10 mouse cellular contexts compared by ENCODE assay signal in genomic region chr3:146766701-146767181, GRCm38 (mm10). TPM values are rescaled to one million over a fixed set of nuclear protein-coding genes. Genes with fewer than 3 reads are reported as not detected.
DNase-seq lines count a peak whose midpoint lies in the region; ATAC-seq and TF ChIP-seq lines count a peak whose summit lies in the region.
"Had no signal": no experiment of that assay in that cellular context is flagged by ENCODE, and none has a peak within 500 bp of the region (broad histone marks: within the 10 kb centered on the region; RNA-seq: fewer than 3 reads in every experiment).

No protein-coding gene starts in this region.

- peak; percentile 31; the same call in 1 of the 2 replicates for ATAC-seq in intestine, postnatal 0 days
- ATAC-seq in erythroblast, adult 5-6 weeks (replicated peaks; ENCODE audit: low FRiP score, poor library complexity, severe bottlenecking): no peak
- no peak for ATAC-seq in CD4-positive, CD25-positive, alpha-beta regulatory T cell, adult 4 months

- no peaks in the 10 kb centered on the region for H3K9me3 ChIP-seq in intestine, postnatal 0 days (ENCODE audit: control insufficient read depth)

- peak in 1 of 2 experiments; percentile 24 for DNase-seq in layer of hippocampus, adult 2 months (ENCODE audit: low spot score in 2 of 2)
- DNase-seq in layer of hippocampus, postnatal 25 days (ENCODE audit: extremely low spot score in 1 of 2, low spot score in 1 of 2): no peak
- DNase-seq in MN1 (ENCODE audit: low spot score): peak; percentile 38
- DNase-seq in kidney, postnatal 25 days: no peak
- DNase-seq: lung, postnatal 10 days; thymus, postnatal 14 days had no signal

- no peak overlapping the region for H3K4me2 ChIP-seq in intestine, postnatal 0 days (replicated peaks; ENCODE audit: low read depth)

- peak overlapping the region; percentile 61 for H3K4me3 ChIP-seq in layer of hippocampus, adult 2 months
- no peak overlapping the region for H3K4me3 ChIP-seq in bone marrow macrophage, adult 2 months (ENCODE audit: insufficient read depth, low read length)
- H3K4me3 ChIP-seq in intestine, postnatal 0 days (ENCODE audit: low read depth, low read length): no peak overlapping the region

- no peaks in the 10 kb centered on the region for H3K27me3 ChIP-seq in intestine, postnatal 0 days (replicated peaks; ENCODE audit: control insufficient read depth, insufficient read depth, low read length)

- no peak for TF ChIP-seq CTCF in layer of hippocampus, adult 2 months (conservative IDR thresholded peaks at IDR 0.05)
- no peak for TF ChIP-seq CTCF in bone marrow macrophage, adult 2 months (IDR thresholded peaks at IDR 0.05; ENCODE audit: low read depth, low read length)
- no peak for TF ChIP-seq CTCF in intestine, postnatal 0 days (IDR thresholded peaks at IDR 0.05; ENCODE audit: low read depth)

- H3K9ac ChIP-seq in intestine, postnatal 0 days (ENCODE audit: low read depth, low read length): no peak overlapping the region

- peaks cover 16% of the 10 kb centered on the region for H3K4me1 ChIP-seq in bone marrow macrophage, adult 2 months (ENCODE audit: control insufficient read depth, insufficient read depth, low read length)
- H3K4me1 ChIP-seq in intestine, postnatal 0 days (replicated peaks; ENCODE audit: control insufficient read depth, insufficient read depth, low read length): no peaks in the 10 kb centered on the region

- no peak for TF ChIP-seq POLR2A in bone marrow macrophage, adult 2 months (IDR thresholded peaks at IDR 0.05; ENCODE audit: borderline replicate concordance, low read depth, low read length)

- 55% methylated on average over 8 of the region's 8 CpGs for WGBS in intestine, postnatal 0 days

- H3K27ac ChIP-seq in layer of hippocampus, adult 2 months: peak overlapping the region; percentile 94
- H3K27ac ChIP-seq in bone marrow macrophage, adult 2 months (ENCODE audit: insufficient read depth, low read depth, low read length): peak overlapping the region; percentile 5
- H3K27ac ChIP-seq in intestine, postnatal 0 days (ENCODE audit: low read depth, low read length): no peak overlapping the region

- H3K36me3 ChIP-seq in intestine, postnatal 0 days (ENCODE audit: control insufficient read depth, insufficient read depth): no peaks in the 10 kb centered on the region

RNA-seq across cellular contexts. Expression of gene Prkacb, which starts 46.0 kb away (rescaled TPM):
- 100 to 1,000 TPM; 244 to 252 TPM for total RNA-seq in layer of hippocampus, adult 2 months (2021)
- 100 to 1,000 TPM; 234 to 269 TPM for total RNA-seq in layer of hippocampus, postnatal 25 days (2021)
- 107 and 120 TPM in 2 replicates for polyA plus RNA-seq in bone marrow macrophage, adult 2 months (2012; ENCODE audit: insufficient read depth, insufficient read length, missing spikeins)
- polyA plus RNA-seq in intestine, postnatal 0 days (2015; fragmentation: Nextera tagmentation; extraction: Ambion mirVana): 25.3 and 27.0 TPM in 2 replicates
- total RNA-seq in erythroblast, adult 5-6 weeks (2015; ENCODE audit: low replicate concordance): 12.7 and 15.0 TPM in 2 replicates
- total RNA-seq in erythroblast, adult 5-6 weeks (2017; ENCODE audit: low replicate concordance): 11.0 and 12.8 TPM in 2 replicates
- polyA plus RNA-seq in CD4-positive, CD25-positive, alpha-beta regulatory T cell, adult 4 months (2017; shearing (Covaris generic)): 100 to 1,000 TPM; 121 to 154 TPM

Comparison
In these comparisons a context has a peak if more than half of its experiments do, and no peak if none do; other contexts are left out.
1. RNA of gene Prkacb, which starts 46.0 kb away (total RNA-seq): 234 to 269 TPM in layer of hippocampus, postnatal 25 days and 244 to 252 TPM in layer of hippocampus, adult 2 months; 11.0 to 15.0 TPM in erythroblast, adult 5-6 weeks; every median in the first group is over 10 times any median in the second.